Mouse (Mus musculus): Measurements from ENCODE around the gene Cdc5l. TPM values are rescaled to one million over a fixed set of nuclear protein-coding genes. Genes with fewer than 3 reads are reported as not detected.

Gene Cdc5l
- total and polyA plus RNA-seq, 2 experiments from 2014 or later: 19.6 to 31.5 TPM

DNA sequence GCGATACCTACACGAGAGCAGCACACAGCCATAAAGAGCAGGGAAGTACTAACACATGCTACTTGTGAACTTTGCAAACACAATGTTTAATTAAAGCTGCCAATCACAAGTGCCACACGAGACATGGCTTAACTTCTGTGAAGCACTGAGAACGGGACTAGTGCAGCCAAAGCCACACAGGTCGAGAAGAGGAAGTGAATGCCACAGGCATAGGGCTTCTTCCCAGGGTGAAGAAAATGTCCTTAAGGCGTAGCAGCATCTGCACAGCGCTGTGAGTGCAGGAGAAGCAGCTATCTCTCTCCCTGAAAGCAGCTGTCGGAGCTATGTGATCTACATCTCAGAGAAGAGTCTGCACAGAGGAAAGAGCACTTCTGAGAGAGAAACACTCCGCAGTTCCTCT is 38.9 kb downstream of the Cdc5l start:
- no peak for TF ChIP-seq CTCF (IDR thresholded peaks at IDR 0.05; ENCODE audit: low read depth)
- TF ChIP-seq EP300 (IDR thresholded peaks at IDR 0.05; ENCODE audit: low read depth): no peak
- DNase-seq (ENCODE audit: low spot score) (no peak), ATAC-seq (ENCODE audit: insufficient read depth, low read depth) (no peak)
- H3K27me3 ChIP-seq (ENCODE audit: control insufficient read depth, insufficient read depth, low read length): no peaks in the 10 kb centered on the region
- no peak overlapping the region for H3K4me2 ChIP-seq (ENCODE audit: low read depth, low read length)
- H3K4me1 ChIP-seq (ENCODE audit: control insufficient read depth, insufficient read depth): no peaks in the 10 kb centered on the region
- H3K9ac ChIP-seq (replicated peaks; ENCODE audit: low read depth, low read length): no peak overlapping the region
- H3K9me3 ChIP-seq (replicated peaks; ENCODE audit: control insufficient read depth, low read length): no peaks in the 10 kb centered on the region
- no peak overlapping the region for H3K4me3 ChIP-seq (ENCODE audit: low read depth, low read length)
- 72% methylated on average over 9 of the region's 9 CpGs for WGBS
- no peak overlapping the region for H3K27ac ChIP-seq (ENCODE audit: low read depth)
- peaks cover 43% of the 10 kb centered on the region for H3K36me3 ChIP-seq (replicated peaks; ENCODE audit: control insufficient read depth, insufficient read depth, low read length)

DNA sequence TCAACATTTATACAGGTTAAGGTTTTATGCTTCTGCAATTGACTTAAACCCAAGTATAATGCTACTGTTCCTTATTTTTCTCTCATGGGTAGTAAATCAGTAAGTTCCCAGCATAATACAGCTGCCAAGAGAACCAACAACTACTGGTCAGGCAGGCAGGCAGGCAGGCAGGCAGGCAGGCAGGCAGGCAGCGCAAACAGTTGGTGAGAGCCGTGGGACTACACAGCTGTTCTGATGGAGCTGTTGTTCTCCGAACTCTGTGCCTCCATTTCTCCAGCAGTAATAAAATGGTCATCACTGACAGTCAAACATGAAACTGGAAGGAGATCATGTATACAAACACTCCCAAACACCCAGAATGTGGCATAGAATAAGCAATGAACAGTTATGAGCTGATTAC is 39.8 kb downstream of the Cdc5l start:
- no peak for TF ChIP-seq CTCF (IDR thresholded peaks at IDR 0.05; ENCODE audit: low read depth)
- TF ChIP-seq EP300 (IDR thresholded peaks at IDR 0.05; ENCODE audit: low read depth): no peak
- no peaks in the 10 kb centered on the region for H3K9me3 ChIP-seq (replicated peaks; ENCODE audit: control insufficient read depth, low read length)
- ATAC-seq (ENCODE audit: insufficient read depth, low read depth) (no peak), DNase-seq (ENCODE audit: low spot score) (no peak)
- H3K9ac ChIP-seq (replicated peaks; ENCODE audit: low read depth, low read length): no peak overlapping the region
- H3K4me3 ChIP-seq (ENCODE audit: low read depth, low read length): no peak overlapping the region
- H3K4me2 ChIP-seq (ENCODE audit: low read depth, low read length): no peak overlapping the region
- H3K36me3 ChIP-seq (replicated peaks; ENCODE audit: control insufficient read depth, insufficient read depth, low read length): peaks cover 43% of the 10 kb centered on the region
- no peaks in the 10 kb centered on the region for H3K4me1 ChIP-seq (ENCODE audit: control insufficient read depth, insufficient read depth)
- no peaks in the 10 kb centered on the region for H3K27me3 ChIP-seq (ENCODE audit: control insufficient read depth, insufficient read depth, low read length)
- WGBS: 92% methylated on average over 3 of the region's 3 CpGs
- H3K27ac ChIP-seq (ENCODE audit: low read depth): no peak overlapping the region

DNA sequence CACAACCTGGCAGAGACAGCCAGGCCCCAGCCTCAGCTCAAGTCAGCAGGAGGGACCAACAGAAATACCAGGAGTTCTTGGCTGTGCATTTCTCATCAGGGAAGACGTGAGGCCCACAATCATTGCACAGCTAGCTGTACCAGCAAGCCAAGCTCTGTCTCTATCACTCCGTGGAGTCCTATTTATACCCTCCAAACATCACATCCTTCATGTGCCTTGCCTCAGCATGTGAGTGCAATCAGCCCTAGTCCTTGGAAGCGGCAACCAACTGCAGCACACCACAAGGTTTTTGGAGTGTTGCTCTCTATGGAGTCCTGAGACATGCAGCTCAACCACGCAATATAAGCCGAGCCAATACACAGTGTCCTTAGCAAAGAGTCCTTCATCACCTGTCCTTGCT is 43.6 kb downstream of the Cdc5l start:
- H3K9me3 ChIP-seq (replicated peaks; ENCODE audit: control insufficient read depth, low read length): no peaks in the 10 kb centered on the region
- no peaks in the 10 kb centered on the region for H3K4me1 ChIP-seq (ENCODE audit: control insufficient read depth, insufficient read depth)
- no peak for TF ChIP-seq CTCF (IDR thresholded peaks at IDR 0.05; ENCODE audit: low read depth)
- no peak for TF ChIP-seq EP300 (IDR thresholded peaks at IDR 0.05; ENCODE audit: low read depth)
- no peaks in the 10 kb centered on the region for H3K27me3 ChIP-seq (ENCODE audit: control insufficient read depth, insufficient read depth, low read length)
- peaks cover 63% of the 10 kb centered on the region for H3K36me3 ChIP-seq (replicated peaks; ENCODE audit: control insufficient read depth, insufficient read depth, low read length)
- DNase-seq (ENCODE audit: low spot score) (peak; percentile 30), ATAC-seq (ENCODE audit: insufficient read depth, low read depth) (peak; percentile 66)
- no peak overlapping the region for H3K9ac ChIP-seq (replicated peaks; ENCODE audit: low read depth, low read length)
- H3K4me3 ChIP-seq (ENCODE audit: low read depth, low read length): no peak overlapping the region
- H3K4me2 ChIP-seq (ENCODE audit: low read depth, low read length): no peak overlapping the region
- 57% methylated on average over 5 of the region's 5 CpGs for WGBS
- peak overlapping the region; percentile 35; the same call in 1 of the 2 replicates for H3K27ac ChIP-seq (ENCODE audit: low read depth)

DNA sequence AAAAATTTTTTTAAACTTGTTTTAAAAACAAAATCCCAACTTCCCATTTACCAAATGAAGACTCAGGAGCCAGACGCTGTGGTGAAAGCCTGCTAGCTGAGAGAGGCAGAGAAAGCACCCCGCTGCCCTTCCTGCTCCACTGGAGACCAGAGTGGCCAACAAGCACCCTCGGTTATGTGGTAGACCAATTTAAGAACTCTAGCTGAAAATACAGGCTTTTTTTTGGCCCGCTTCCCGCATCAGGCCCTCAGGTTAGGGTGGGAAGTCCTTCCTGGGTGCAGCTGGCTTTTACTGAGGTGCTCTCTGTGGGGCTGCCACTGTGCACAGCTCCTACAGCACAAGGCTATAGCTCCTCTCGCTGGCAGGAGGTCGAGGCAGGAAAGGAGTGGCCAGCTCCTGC is 46.6 kb downstream of the Cdc5l start:
- Histone ChIP-seq H3K36me3 (replicated peaks; ENCODE audit: control insufficient read depth, insufficient read depth, low read length) (peaks cover 38% of the 10 kb centered on the region), H3K9me3 (replicated peaks; ENCODE audit: control insufficient read depth, low read length) (no peaks in the 10 kb centered on the region), H3K4me1 (ENCODE audit: control insufficient read depth, insufficient read depth) (no peaks in the 10 kb centered on the region), H3K4me3 (ENCODE audit: low read depth, low read length) (no peak overlapping the region), H3K9ac (replicated peaks; ENCODE audit: low read depth, low read length) (no peak overlapping the region), H3K27me3 (ENCODE audit: control insufficient read depth, insufficient read depth, low read length) (no peaks in the 10 kb centered on the region), H3K27ac (ENCODE audit: low read depth) (no peak overlapping the region), H3K4me2 (ENCODE audit: low read depth, low read length) (no peak overlapping the region)
- TF ChIP-seq CTCF (IDR thresholded peaks at IDR 0.05; ENCODE audit: low read depth): no peak
- no peak for TF ChIP-seq EP300 (IDR thresholded peaks at IDR 0.05; ENCODE audit: low read depth)
- DNase-seq (ENCODE audit: low spot score) (no peak), ATAC-seq (ENCODE audit: insufficient read depth, low read depth) (no peak)
- WGBS: 81% methylated on average over 7 of the region's 7 CpGs

DNA sequence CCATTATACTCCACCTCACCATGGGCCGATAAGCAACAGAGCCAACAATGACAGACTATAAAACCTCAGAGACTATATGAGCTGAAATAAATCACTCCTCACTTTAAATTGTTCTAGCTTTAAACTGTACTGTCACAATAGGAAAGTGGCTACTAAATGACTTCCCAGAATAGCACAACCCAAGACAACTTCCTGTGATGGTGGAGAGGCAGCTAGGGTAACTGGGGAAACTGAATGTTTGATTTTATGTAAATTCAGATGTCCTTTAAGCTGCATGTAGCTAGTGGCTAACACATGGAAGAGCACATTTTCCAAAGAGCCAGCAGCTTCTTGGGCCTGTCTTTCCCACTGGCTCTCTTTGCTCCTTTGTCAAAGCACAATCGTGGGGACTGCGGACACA is 50.2 kb downstream of the Cdc5l start:
- 84% methylated on average over 3 of the region's 3 CpGs for WGBS
- H3K4me1 ChIP-seq (ENCODE audit: control insufficient read depth, insufficient read depth): no peaks in the 10 kb centered on the region
- no peaks in the 10 kb centered on the region for H3K27me3 ChIP-seq (ENCODE audit: control insufficient read depth, insufficient read depth, low read length)
- no peaks in the 10 kb centered on the region for H3K9me3 ChIP-seq (replicated peaks; ENCODE audit: control insufficient read depth, low read length)
- no peak overlapping the region for H3K4me3 ChIP-seq (ENCODE audit: low read depth, low read length)
- H3K27ac ChIP-seq (ENCODE audit: low read depth): no peak overlapping the region
- H3K4me2 ChIP-seq (ENCODE audit: low read depth, low read length): no peak overlapping the region
- TF ChIP-seq CTCF (IDR thresholded peaks at IDR 0.05; ENCODE audit: low read depth) (no peak), EP300 (IDR thresholded peaks at IDR 0.05; ENCODE audit: low read depth) (no peak)
- DNase-seq (ENCODE audit: low spot score): no peak
- no peak overlapping the region for H3K9ac ChIP-seq (replicated peaks; ENCODE audit: low read depth, low read length)
- no peak for ATAC-seq (ENCODE audit: insufficient read depth, low read depth)
- H3K36me3 ChIP-seq (replicated peaks; ENCODE audit: control insufficient read depth, insufficient read depth, low read length): peaks cover 15% of the 10 kb centered on the region; the same call in 1 of the 2 replicates

DNA sequence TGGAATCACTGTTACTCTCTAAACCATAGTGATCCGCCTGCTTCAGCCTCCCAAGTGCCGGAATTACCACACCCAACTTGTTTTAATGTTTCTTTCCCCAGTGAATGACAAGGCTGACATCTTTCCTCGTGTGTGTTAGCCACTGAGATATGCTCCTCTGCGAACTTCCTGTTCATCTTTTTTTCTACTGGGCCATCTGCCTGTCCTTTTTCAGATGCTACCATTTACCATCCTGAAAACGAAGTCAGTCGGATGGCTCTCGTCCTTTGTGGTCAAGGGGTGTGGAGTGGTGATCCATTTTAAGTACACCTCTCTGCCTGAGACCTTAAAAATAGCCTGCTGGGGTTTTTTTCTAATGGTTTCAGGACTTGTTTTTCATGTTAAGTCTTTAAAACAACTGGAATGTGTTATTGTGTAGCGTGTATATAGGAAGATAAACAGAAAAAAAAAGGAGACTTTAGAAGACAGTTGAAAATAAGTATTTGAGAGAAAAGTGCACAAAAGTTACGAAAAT is 54.2 kb downstream of the Cdc5l start:
- TF ChIP-seq EP300 (IDR thresholded peaks at IDR 0.05; ENCODE audit: low read depth): no peak
- no peak for TF ChIP-seq CTCF (IDR thresholded peaks at IDR 0.05; ENCODE audit: low read depth)
- no peak overlapping the region for H3K4me3 ChIP-seq (ENCODE audit: low read depth, low read length)
- no peak for DNase-seq (ENCODE audit: low spot score)
- no peaks in the 10 kb centered on the region for H3K36me3 ChIP-seq (replicated peaks; ENCODE audit: control insufficient read depth, insufficient read depth, low read length)
- H3K4me2 ChIP-seq (ENCODE audit: low read depth, low read length): no peak overlapping the region
- no peaks in the 10 kb centered on the region for H3K9me3 ChIP-seq (replicated peaks; ENCODE audit: control insufficient read depth, low read length)
- ATAC-seq (ENCODE audit: insufficient read depth, low read depth): no peak
- no peaks in the 10 kb centered on the region for H3K4me1 ChIP-seq (ENCODE audit: control insufficient read depth, insufficient read depth)
- H3K9ac ChIP-seq (replicated peaks; ENCODE audit: low read depth, low read length): no peak overlapping the region
- no peak overlapping the region for H3K27ac ChIP-seq (ENCODE audit: low read depth)
- H3K27me3 ChIP-seq (ENCODE audit: control insufficient read depth, insufficient read depth, low read length): no peaks in the 10 kb centered on the region
- 79% methylated on average over 9 of the region's 9 CpGs for WGBS
